Mouse (Mus musculus) cerebellum, adult 2 months (tissue): ENCODE results near the gene Rph3al.

Experiments used
- CTCF ChIP-seq: fragments of 200-500 bp; IDR thresholded peaks from 2 replicates; pipeline ENCODE4 v1.5.1; 2011; ENCODE audit warnings: low read depth, mild to moderate bottlenecking, control low read depth, low read length, moderate library complexity, borderline replicate concordance; ENCODE audit not compliant: insufficient read depth
- POLR2A ChIP-seq: fragments of 200-500 bp; IDR thresholded peaks from 2 replicates; pipeline ENCODE4 v1.6.1; 2011; ENCODE audit warnings: low read length, control low read depth, borderline replicate concordance; ENCODE audit not compliant: insufficient read depth

DNA sequence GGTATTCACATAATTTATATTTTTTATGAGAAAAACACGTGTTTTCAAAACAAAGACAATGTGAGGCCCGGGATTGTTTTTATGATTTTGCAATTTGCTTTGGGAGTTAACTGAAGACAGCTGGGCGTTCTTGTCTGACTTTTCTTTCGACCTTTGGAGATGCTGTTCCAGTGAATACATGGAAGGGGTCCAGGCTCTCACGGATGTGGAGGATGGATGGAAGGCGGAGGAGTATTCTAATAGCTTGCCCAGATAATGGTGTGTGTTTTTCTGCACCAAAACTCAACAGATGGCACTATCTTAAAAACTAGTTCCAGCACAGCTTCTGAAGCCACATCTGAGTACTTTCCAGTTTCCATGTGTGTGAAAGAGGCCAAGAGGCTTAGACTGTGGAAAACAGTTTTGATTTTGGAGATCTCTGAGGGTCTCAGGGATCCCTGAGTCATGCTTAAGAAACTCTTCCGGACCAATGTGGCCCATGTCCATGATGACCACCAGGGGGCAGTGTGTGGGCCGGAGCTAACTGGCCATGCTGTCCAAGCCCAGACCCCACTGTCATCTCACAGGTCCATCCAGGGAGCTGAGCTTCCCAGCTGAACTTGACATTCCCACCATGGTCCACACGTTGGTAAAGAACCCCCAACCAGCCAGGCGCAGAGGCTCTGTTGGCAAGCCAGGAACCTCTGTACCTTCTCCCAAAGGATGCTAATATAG, 25.1 kb downstream of the Rph3al start:
- TF ChIP-seq POLR2A (no peak), CTCF (peak; percentile 76)
